Mouse (Mus musculus) heart, postnatal 0 days (tissue): ENCODE data around the gene Arl8a. TPM values are rescaled to one million over a fixed set of nuclear protein-coding genes. Genes with fewer than 3 reads are reported as not detected.
A peak's percentile ranks its signal among the peaks of the same experiment; 100 is the strongest.
"Not testable (repeated sequence)": the region's sequence is repeated elsewhere in the genome, so short reads cannot be mapped to it uniquely, and the experiment has no call there.

Source experiments
- ATAC-seq: fragments of 200-750 bp; cut with Nextera tagmentation; 2 replicates; pipeline ENCODE4 v1.8.0; 2017; ENCODE audit warnings: low read depth, moderate number of reproducible peaks, moderate library complexity; ENCODE audit not compliant: insufficient read depth
- DNase-seq: peaks from one replicate; pipeline ENCODE4 v3.0.0-alpha.2; 2016; ENCODE audit warnings: low spot score
- H3K27ac ChIP-seq: fragments of 300-500 bp; sonication (generic); 2 replicates; pipeline ENCODE4 v1.5.1; 2014; ENCODE audit warnings: low read depth, mild to moderate bottlenecking
- H3K27me3 ChIP-seq: fragments of 300-500 bp; sonication (generic); 2 replicates; pipeline ENCODE4 v1.6.1; 2014; ENCODE audit warnings: low read length, mixed read lengths; ENCODE audit not compliant: control insufficient read depth, insufficient read depth
- H3K36me3 ChIP-seq: fragments of 300-500 bp; sonication (generic); replicated peaks from 2 replicates; pipeline ENCODE4 v1.6.1; 2014; ENCODE audit warnings: low read length, mixed read lengths; ENCODE audit not compliant: control insufficient read depth, insufficient read depth
- H3K4me1 ChIP-seq: fragments of 300-500 bp; sonication (generic); 2 replicates; pipeline ENCODE4 v1.6.1; 2014; ENCODE audit warnings: antibody characterized with exemption; ENCODE audit not compliant: control insufficient read depth, insufficient read depth
- H3K4me2 ChIP-seq: fragments of 300-500 bp; sonication (generic); 2 replicates; pipeline ENCODE4 v1.6.1; 2014; ENCODE audit warnings: low read depth, mild to moderate bottlenecking, low read length, moderate library complexity
- H3K4me3 ChIP-seq: fragments of 300-500 bp; sonication (generic); 2 replicates; pipeline ENCODE4 v1.5.1; 2014; ENCODE audit warnings: low read depth, low read length
- H3K9ac ChIP-seq: fragments of 300-500 bp; sonication (generic); replicated peaks from 2 replicates; pipeline ENCODE4 v1.6.1; 2014; ENCODE audit warnings: low read depth, low read length, mixed read lengths
- H3K9me3 ChIP-seq: fragments of 300-500 bp; sonication (generic); replicated peaks from 2 replicates; pipeline ENCODE4 v1.6.1; 2016; ENCODE audit warnings: low read length; ENCODE audit not compliant: control insufficient read depth
- CTCF ChIP-seq: IDR thresholded peaks from 2 replicates; pipeline ENCODE4 v1.5.1; 2016; ENCODE audit warnings: antibody characterized with exemption, control low read depth, low read depth
- EP300 ChIP-seq: IDR thresholded peaks from 2 replicates; pipeline ENCODE4 v1.6.1; 2016; ENCODE audit warnings: antibody characterized with exemption, low read depth
- WGBS: fragments of 180-500 bp; shearing (Covaris S2); extraction: QIAGEN DNeasy Blood & Tissue Kit; methylation state at CpG from one replicate; pipeline ENCODE4 v1.1.7; 2014; 5-methylcytosine and 5-hydroxymethylcytosine counted together
- polyA plus RNA-seq: library from polyadenylated mRNA; unstranded; fragments of >200 nt; fragmentation: Nextera tagmentation; extraction: Ambion mirVana; gene quantifications from 2 replicates; pipeline ENCODE4 v1.2.1, GENCODE M21; 2015
- total RNA-seq: library from RNA; depleted of rRNA; stranded (reverse); fragments of >200 nt; gene quantifications from 2 replicates; pipeline ENCODE4 v1.2.3, GENCODE M21; 2014; ENCODE audit warnings: low replicate concordance

Gene Arl8a
- total and polyA plus RNA-seq, 2 experiments from 2014 or later = 35.3 to 43.4 TPM

- H3K27me3 ChIP-seq = peaks cover 47% of the 10 kb centered on the region
These were observed 36.8 kb downstream of the Arl8a start for GRCm38 (mm10) chr1:135183448-135183847.

GRCm38 (mm10) chr1:135183941-135184570 lies 37.4 kb downstream of the Arl8a start:
- Histone ChIP-seq H3K27me3 (peaks cover 44% of the 10 kb centered on the region), H3K9me3 (no peaks in the 10 kb centered on the region), H3K27ac (no peak overlapping the region), H3K4me3 (no peak overlapping the region), H3K4me1 (peaks cover 8% of the 10 kb centered on the region), H3K36me3 (no peaks in the 10 kb centered on the region), H3K9ac (no peak overlapping the region), H3K4me2 (no peak overlapping the region)
- TF ChIP-seq CTCF (no peak), EP300 (no peak)
- WGBS = 34% methylated on average over 11 of the region's 11 CpGs
- DNase-seq = no peak
- ATAC-seq = no peak

More at GRCm38 (mm10) chr1:135183448-135183847, 36.8 kb downstream of the Arl8a start:
- TF ChIP-seq EP300 = no peak
- TF ChIP-seq CTCF = no peak
- Histone ChIP-seq H3K27ac (no peak overlapping the region), H3K9ac (no peak overlapping the region), H3K4me1 (peaks cover 8% of the 10 kb centered on the region), H3K9me3 (no peaks in the 10 kb centered on the region), H3K4me2 (no peak overlapping the region), H3K36me3 (no peaks in the 10 kb centered on the region), H3K4me3 (no peak overlapping the region)
- DNase-seq = no peak
- WGBS = 63% methylated on average over 4 of the region's 4 CpGs
- ATAC-seq = no peak

- H3K9ac ChIP-seq = no peak overlapping the region
- TF ChIP-seq EP300 = no peak
- TF ChIP-seq CTCF = no peak
These were observed 39.3 kb downstream of the Arl8a start for GRCm38 (mm10) chr1:135185936-135186335.

GRCm38 (mm10) chr1:135186427-135186826 lies 39.8 kb downstream of the Arl8a start:
- ATAC-seq (no peak), DNase-seq (no peak)
- Histone ChIP-seq H3K9ac (no peak overlapping the region), H3K4me2 (no peak overlapping the region), H3K27me3 (peaks cover 33% of the 10 kb centered on the region), H3K9me3 (no peaks in the 10 kb centered on the region), H3K27ac (no peak overlapping the region), H3K4me3 (no peak overlapping the region), H3K36me3 (no peaks in the 10 kb centered on the region), H3K4me1 (peaks cover 8% of the 10 kb centered on the region)
- 44% methylated on average over 8 of the region's 8 CpGs for WGBS
- TF ChIP-seq CTCF = no peak
- no peak for TF ChIP-seq EP300

More at GRCm38 (mm10) chr1:135185936-135186335, 39.3 kb downstream of the Arl8a start:
- ATAC-seq = no peak
- H3K4me3 ChIP-seq = no peak overlapping the region
- no peak overlapping the region for H3K27ac ChIP-seq
- H3K9me3 ChIP-seq = no peaks in the 10 kb centered on the region
- WGBS = 57% methylated on average over 5 of the region's 5 CpGs
- H3K4me1 ChIP-seq = peaks cover 8% of the 10 kb centered on the region
- peaks cover 34% of the 10 kb centered on the region for H3K27me3 ChIP-seq
- no peak overlapping the region for H3K4me2 ChIP-seq
- no peak for DNase-seq
- no peaks in the 10 kb centered on the region for H3K36me3 ChIP-seq

GRCm38 (mm10) chr1:135187016-135187415 lies 40.4 kb downstream of the Arl8a start:
- 60% methylated on average over 2 of the region's 2 CpGs for WGBS
- not testable (repeated sequence) for ATAC-seq, H3K4me1 ChIP-seq, H3K4me3 ChIP-seq, H3K36me3 ChIP-seq, H3K27ac ChIP-seq, H3K4me2 ChIP-seq, H3K9ac ChIP-seq, H3K9me3 ChIP-seq, DNase-seq
- peaks cover 33% of the 10 kb centered on the region for H3K27me3 ChIP-seq

GRCm38 (mm10) chr1:135188197-135188596 lies 41.6 kb downstream of the Arl8a start:
- no peak for TF ChIP-seq CTCF
- TF ChIP-seq EP300 = no peak
- Histone ChIP-seq H3K27ac (no peak overlapping the region), H3K27me3 (peaks cover 26% of the 10 kb centered on the region), H3K9me3 (no peaks in the 10 kb centered on the region), H3K36me3 (no peaks in the 10 kb centered on the region), H3K4me2 (no peak overlapping the region), H3K4me1 (peaks cover 2% of the 10 kb centered on the region), H3K4me3 (no peak overlapping the region), H3K9ac (no peak overlapping the region)
- 17% methylated on average over 3 of the region's 3 CpGs for WGBS
- DNase-seq (no peak), ATAC-seq (peak; percentile 51; the same call in 1 of the 2 replicates)
